Mouse (Mus musculus): Measurements from ENCODE around the gene Tmx2.

GRCm38 (mm10) chr2:84640833-84641232 is 38.1 kb downstream of the Tmx2 start:
- TF ChIP-seq CTCF (IDR thresholded peaks at IDR 0.05; ENCODE audit: low read depth, low read length) (no peak), POLR2A (IDR thresholded peaks at IDR 0.05; ENCODE audit: extremely low read depth, insufficient read depth, low read length) (no peak)
